Mouse (Mus musculus) thymus, postnatal 4 days (tissue): Measurements from ENCODE around the gene Phf2.

Experiments used
- DNase-seq: peaks from one replicate; pipeline ENCODE4 v3.0.0; 2021

Phf2 gene

GRCm38 (mm10) chr13:48857246-48857932 is 13.5 kb downstream of the Phf2 start:
- no peak for DNase-seq

GRCm38 (mm10) chr13:48853947-48854346 is 17.0 kb downstream of the Phf2 start:
- DNase-seq: no peak

- DNase-seq: no peak
These were observed 17.4 kb downstream of the Phf2 start for GRCm38 (mm10) chr13:48853475-48853874.

- DNase-seq: peak; percentile 43
These were observed 18.1 kb downstream of the Phf2 start for GRCm38 (mm10) chr13:48852859-48853258.

GRCm38 (mm10) chr13:48851719-48852118 is 19.2 kb downstream of the Phf2 start:
- no peak for DNase-seq

- no peak for DNase-seq
These were observed 20.1 kb downstream of the Phf2 start for GRCm38 (mm10) chr13:48850771-48851170.

- no peak for DNase-seq
These were observed 20.6 kb downstream of the Phf2 start for GRCm38 (mm10) chr13:48850326-48850725.

- no peak for DNase-seq
These were observed 21.8 kb downstream of the Phf2 start for GRCm38 (mm10) chr13:48849155-48849554.

- peak; percentile 63 for DNase-seq
These were observed 25.6 kb downstream of the Phf2 start for GRCm38 (mm10) chr13:48845308-48845707.

GRCm38 (mm10) chr13:48843530-48843929 is 27.4 kb downstream of the Phf2 start:
- peak; percentile 51 for DNase-seq

GRCm38 (mm10) chr13:48841905-48842592 is 28.9 kb downstream of the Phf2 start:
- DNase-seq: no peak

GRCm38 (mm10) chr13:48838284-48838683 is 32.6 kb downstream of the Phf2 start:
- no peak for DNase-seq

- peak; percentile 57 for DNase-seq
These were observed 33.4 kb downstream of the Phf2 start for GRCm38 (mm10) chr13:48837537-48837936.

GRCm38 (mm10) chr13:48830528-48831250 is 40.2 kb downstream of the Phf2 start:
- no peak for DNase-seq

GRCm38 (mm10) chr13:48829780-48830179 is 41.1 kb downstream of the Phf2 start:
- DNase-seq: no peak

GRCm38 (mm10) chr13:48822871-48823270 is 48.0 kb downstream of the Phf2 start:
- DNase-seq: no peak

- DNase-seq: no peak
These were observed 48.6 kb downstream of the Phf2 start for GRCm38 (mm10) chr13:48822288-48822687.

- no peak for DNase-seq
These were observed 51.8 kb downstream of the Phf2 start for GRCm38 (mm10) chr13:48819131-48819530.

- DNase-seq: no peak
These were observed 56.5 kb downstream of the Phf2 start for GRCm38 (mm10) chr13:48814406-48814805.

GRCm38 (mm10) chr13:48810991-48811390 is 59.9 kb downstream of the Phf2 start:
- DNase-seq: no peak

GRCm38 (mm10) chr13:48810274-48810823 is 60.6 kb downstream of the Phf2 start:
- no peak for DNase-seq

GRCm38 (mm10) chr13:48809668-48810067 is 61.3 kb downstream of the Phf2 start:
- peak; percentile 4 for DNase-seq

GRCm38 (mm10) chr13:48807481-48808031 is 63.4 kb downstream of the Phf2 start:
- peak; percentile 80 for DNase-seq
